Mouse (Mus musculus) limb, embryonic 14.5 days (tissue): Measurements from ENCODE around the gene Zmynd8. TPM values are rescaled to one million over a fixed set of nuclear protein-coding genes. Genes with fewer than 3 reads are reported as not detected.

Source experiments
- ATAC-seq: fragments of 200-750 bp; cut with Nextera tagmentation; 2 replicates; pipeline ENCODE4 v1.8.0; 2017; ENCODE audit warnings: low read depth, moderate number of reproducible peaks, moderate TSS enrichment; ENCODE audit not compliant: low FRiP score
- DNase-seq: peaks from one replicate; pipeline ENCODE4 v3.0.0-alpha.2; 2015; ENCODE audit warnings: low spot score
- H3K27ac ChIP-seq: fragments of 300-500 bp; sonication (generic); replicated peaks from 2 replicates; pipeline ENCODE4 v1.5.1; 2014; ENCODE audit warnings: low read depth, mild to moderate bottlenecking, low read length, moderate library complexity, mixed read lengths
- H3K27me3 ChIP-seq: fragments of 300-500 bp; sonication (generic); 2 replicates; pipeline ENCODE4 v1.6.1; 2014; ENCODE audit warnings: low read length, mixed read lengths; ENCODE audit not compliant: control insufficient read depth, insufficient read depth
- H3K36me3 ChIP-seq: fragments of 300-500 bp; sonication (generic); 2 replicates; pipeline ENCODE4 v1.6.1; 2014; ENCODE audit warnings: mild to moderate bottlenecking, low read length, moderate library complexity, mixed read lengths; ENCODE audit not compliant: control insufficient read depth, insufficient read depth
- H3K4me1 ChIP-seq: fragments of 300-500 bp; sonication (generic); 2 replicates; pipeline ENCODE4 v1.6.1; 2014; ENCODE audit warnings: antibody characterized with exemption, low read length, mixed read lengths; ENCODE audit not compliant: control insufficient read depth, insufficient read depth
- H3K4me2 ChIP-seq: fragments of 300-500 bp; sonication (generic); replicated peaks from 2 replicates; pipeline ENCODE4 v1.6.1; 2014; ENCODE audit warnings: low read depth, mild to moderate bottlenecking, low read length, moderate library complexity; ENCODE audit not compliant: severe bottlenecking
- H3K4me3 ChIP-seq: fragments of 300-500 bp; sonication (generic); replicated peaks from 2 replicates; pipeline ENCODE4 v1.5.1; 2014; ENCODE audit warnings: low read length
- H3K9ac ChIP-seq: fragments of 300-500 bp; sonication (generic); 2 replicates; pipeline ENCODE4 v1.6.1; 2014; ENCODE audit warnings: mild to moderate bottlenecking, low read depth, low read length, moderate library complexity; ENCODE audit not compliant: severe bottlenecking
- H3K9me3 ChIP-seq: fragments of 300-500 bp; sonication (generic); 2 replicates; pipeline ENCODE4 v1.6.1; 2016; ENCODE audit warnings: low read length; ENCODE audit not compliant: control insufficient read depth
- POLR2A ChIP-seq: fragments of 200-500 bp; IDR thresholded peaks from 2 replicates; pipeline ENCODE4 v1.8.0; 2012; ENCODE audit warnings: inconsistent platforms, mild to moderate bottlenecking, moderate library complexity, borderline replicate concordance; ENCODE audit not compliant: insufficient read depth, insufficient read length; ENCODE audit errors: extremely low read depth
- WGBS: fragments of 180-500 bp; shearing (Covaris S2); extraction: QIAGEN DNeasy Blood & Tissue Kit; methylation state at CpG from one replicate; pipeline ENCODE4 v1.1.7; 2014; 5-methylcytosine and 5-hydroxymethylcytosine counted together
- polyA plus RNA-seq, 2 experiments: library from polyadenylated mRNA; depleted of rRNA in 1 of 2; stranded (reverse) in 1 of 2; unstranded in 1 of 2; fragments of >200 nt; fragmentation: Nextera tagmentation in 1 of 2; extraction: Ambion mirVana in 1 of 2; gene quantifications; 2 replicates each; pipeline versions ENCODE4 v1.2.1 to v1.2.3; 2012 to 2014

The Zmynd8 gene
- polyA plus RNA-seq, 2 experiments = 30.2 to 49.5 TPM

GRCm38 (mm10) chr2:165907199-165907598 is 8.4 kb upstream of the Zmynd8 start:
- DNase-seq = no peak
- 61% methylated on average over 7 of the region's 8 CpGs for WGBS

GRCm38 (mm10) chr2:165906332-165906945 is 7.6 kb upstream of the Zmynd8 start:
- no peak for TF ChIP-seq POLR2A
- Histone ChIP-seq H3K4me2 (no peak overlapping the region), H3K4me1 (no peaks in the 10 kb centered on the region), H3K4me3 (no peak overlapping the region), H3K27me3 (no peaks in the 10 kb centered on the region), H3K27ac (no peak overlapping the region), H3K9ac (0 out of 2 replicates have a peak overlapping the region, but pooled peaks have one; percentile 31), H3K9me3 (no peaks in the 10 kb centered on the region), H3K36me3 (no peaks in the 10 kb centered on the region)
- no peak; the same call in 1 of the 2 replicates for ATAC-seq
- DNase-seq = peak; percentile 45
- WGBS = 27% methylated on average over 15 of the region's 15 CpGs

More at GRCm38 (mm10) chr2:165907199-165907598, 8.4 kb upstream of the Zmynd8 start:
- Histone ChIP-seq H3K27ac (no peak overlapping the region), H3K9me3 (no peaks in the 10 kb centered on the region), H3K36me3 (no peaks in the 10 kb centered on the region), H3K4me1 (no peaks in the 10 kb centered on the region), H3K4me2 (no peak overlapping the region), H3K9ac (no peak overlapping the region), H3K4me3 (no peak overlapping the region), H3K27me3 (no peaks in the 10 kb centered on the region)
- TF ChIP-seq POLR2A = no peak
- ATAC-seq = 0 out of 2 replicates have a peak, but pooled peaks have one; percentile 16

DNA sequence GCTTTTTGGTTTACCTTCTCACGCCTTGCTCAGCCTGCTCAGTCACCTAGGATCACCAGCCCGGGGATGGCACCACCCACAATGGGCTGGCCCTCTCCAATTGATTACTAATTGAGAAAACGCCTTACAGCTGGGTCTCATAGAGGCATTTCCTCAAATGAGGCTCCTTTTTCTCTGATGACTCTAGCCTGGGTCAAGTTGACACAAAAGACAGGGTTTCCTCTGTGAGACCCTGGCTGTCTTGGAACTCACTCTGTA is 2.2 kb upstream of the Zmynd8 start:
- H3K4me2 ChIP-seq = no peak overlapping the region
- no peak overlapping the region for H3K4me3 ChIP-seq
- peaks cover 22% of the 10 kb centered on the region for H3K4me1 ChIP-seq
- H3K27ac ChIP-seq = 0 out of 2 replicates have a peak overlapping the region, but pooled peaks have one; percentile 70
- H3K36me3 ChIP-seq = no peaks in the 10 kb centered on the region
- no peak for TF ChIP-seq POLR2A
- 28% methylated on average over 3 of the region's 3 CpGs for WGBS
- DNase-seq = no peak
- H3K27me3 ChIP-seq = no peaks in the 10 kb centered on the region
- no peak for ATAC-seq
- no peak overlapping the region for H3K9ac ChIP-seq
- no peaks in the 10 kb centered on the region for H3K9me3 ChIP-seq

GRCm38 (mm10) chr2:165900351-165901126 is 1.7 kb upstream of the Zmynd8 start:
- H3K4me3 ChIP-seq = no peak overlapping the region
- DNase-seq = peak; percentile 39
- no peaks in the 10 kb centered on the region for H3K9me3 ChIP-seq
- H3K4me1 ChIP-seq = peaks cover 22% of the 10 kb centered on the region
- ATAC-seq = peak; percentile 60; the same call in 1 of the 2 replicates
- H3K36me3 ChIP-seq = no peaks in the 10 kb centered on the region
- 6% methylated on average over 21 of the region's 23 CpGs for whole genome bisulfite sequencing
- H3K4me2 ChIP-seq = peak overlapping the region; percentile 16; the same call in 1 of the 2 replicates
- peak overlapping the region; percentile 70 for H3K27ac ChIP-seq
- no peak for TF ChIP-seq POLR2A
- no peaks in the 10 kb centered on the region for H3K27me3 ChIP-seq
- H3K9ac ChIP-seq = no peak overlapping the region

DNA sequence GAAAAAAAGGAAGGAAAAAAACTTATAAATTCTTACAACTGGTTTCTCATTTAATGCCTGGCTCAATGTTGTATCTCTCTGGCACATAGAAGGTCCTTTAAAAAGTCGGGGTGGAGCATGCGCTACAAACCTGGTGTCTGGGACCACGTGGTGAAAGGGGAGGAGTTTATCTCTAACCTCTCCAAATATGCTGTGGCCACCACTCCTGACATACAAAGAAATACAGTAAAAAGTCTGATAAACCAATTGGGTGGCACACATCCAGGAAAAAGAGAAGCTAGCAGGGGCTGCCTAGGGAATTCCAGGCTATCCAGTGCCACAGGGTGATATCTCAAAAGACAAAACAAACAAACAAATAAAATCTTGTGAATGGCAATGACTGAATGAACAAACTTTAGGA is 1.1 kb upstream of the Zmynd8 start:
- no peaks in the 10 kb centered on the region for H3K27me3 ChIP-seq
- DNase-seq (no peak), ATAC-seq (peak; percentile 35; the same call in 1 of the 2 replicates)
- TF ChIP-seq POLR2A = no peak
- no peak overlapping the region for H3K9ac ChIP-seq
- H3K9me3 ChIP-seq = no peaks in the 10 kb centered on the region
- no peaks in the 10 kb centered on the region for H3K36me3 ChIP-seq
- WGBS = 19% methylated on average over 3 of the region's 3 CpGs
- no peak overlapping the region for H3K4me3 ChIP-seq
- peak overlapping the region; percentile 16; the same call in 1 of the 2 replicates for H3K4me2 ChIP-seq
- H3K4me1 ChIP-seq = peaks cover 22% of the 10 kb centered on the region
- peak overlapping the region; percentile 70 for H3K27ac ChIP-seq
